Mouse (Mus musculus) ES-Bruce4 (cell line): ENCODE results near the gene Opalin.

ENCODE experiments used
- CTCF ChIP-seq: IDR thresholded peaks from one replicate; pipeline ENCODE4 v1.8.1; 2011; ENCODE audit warnings: low read depth, low read length
- POLR2A ChIP-seq: IDR thresholded peaks from one replicate; pipeline ENCODE4 v1.8.1; 2011; ENCODE audit warnings: low read length; ENCODE audit not compliant: insufficient read depth

DNA sequence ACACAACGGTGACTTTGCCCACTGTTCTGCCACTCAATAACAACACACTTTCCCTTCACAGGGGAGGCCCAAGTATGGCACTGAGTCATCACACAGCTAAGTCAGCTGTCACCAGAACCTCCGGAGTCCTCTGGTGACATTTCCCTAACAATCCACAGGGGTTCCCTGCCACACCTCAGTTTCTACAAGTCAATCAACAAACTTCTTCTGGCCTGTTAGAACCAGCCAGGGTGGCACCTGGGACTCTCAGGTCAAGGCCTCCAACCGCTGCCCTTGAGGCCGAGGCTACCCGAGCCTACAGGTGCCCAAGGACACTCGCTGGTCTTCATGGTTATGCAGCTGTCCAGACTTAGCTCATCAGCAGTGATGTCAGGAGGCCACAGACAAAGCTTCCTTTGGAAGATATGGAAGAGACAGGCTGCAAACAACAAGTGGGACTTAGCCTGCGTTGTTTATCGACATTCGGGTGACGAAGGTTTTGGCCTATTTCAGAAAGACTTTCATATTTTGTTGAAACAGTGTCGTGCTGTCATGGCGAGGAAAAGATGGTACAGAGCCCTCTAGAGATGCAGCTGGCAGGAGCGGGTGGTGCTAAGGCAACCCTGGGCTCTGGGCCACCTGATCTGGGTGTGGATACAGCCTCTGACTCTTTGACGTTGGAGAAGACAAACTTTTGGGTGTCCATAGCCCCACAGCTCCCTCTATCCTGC, 3.0 kb downstream of the Opalin start:
- TF ChIP-seq CTCF (no peak), POLR2A (no peak)
